9 mouse cellular contexts compared by ENCODE assay signal in genomic region chr10:67107017-67107761, GRCm38 (mm10). TPM values are rescaled to one million over a fixed set of nuclear protein-coding genes. Genes with fewer than 3 reads are reported as not detected.
DNase-seq lines count a peak whose midpoint lies in the region; ATAC-seq and TF ChIP-seq lines count a peak whose summit lies in the region.
"Had no signal": no experiment of that assay in that cellular context is flagged by ENCODE, and none has a peak within 500 bp of the region (broad histone marks: within the 10 kb centered on the region; RNA-seq: fewer than 3 reads in every experiment).

No protein-coding gene starts in this region.

- intact Hi-C loops in heart, postnatal 14 days (cut with DNase I) = loop anchor here (2.0 kb wide), 1 partner anchor 20 kb away; no protein-coding TSS in a partner anchor

- no peaks in the 10 kb centered on the region for H3K27me3 ChIP-seq in heart, embryonic 10.5 days (ENCODE audit: insufficient read depth, poor library complexity, severe bottlenecking)
- no peaks in the 10 kb centered on the region for H3K27me3 ChIP-seq in liver, embryonic 14.5 days (ENCODE audit: control insufficient read depth, insufficient read depth, low read length)
- no peaks in the 10 kb centered on the region for H3K27me3 ChIP-seq in liver, postnatal 0 days (ENCODE audit: insufficient read depth, low read length)
- H3K27me3 ChIP-seq in liver, embryonic 16.5 days (ENCODE audit: control insufficient read depth, insufficient read depth, low read depth, low read length) = no peaks in the 10 kb centered on the region
- no peaks in the 10 kb centered on the region for H3K27me3 ChIP-seq in forebrain, embryonic 11.5 days (ENCODE audit: control insufficient read depth, insufficient read depth, low read length)

- H3K9me3 ChIP-seq in heart, embryonic 10.5 days = no peaks in the 10 kb centered on the region
- H3K9me3 ChIP-seq in liver, embryonic 14.5 days (ENCODE audit: control insufficient read depth, low read length) = no peaks in the 10 kb centered on the region
- no peaks in the 10 kb centered on the region for H3K9me3 ChIP-seq in liver, postnatal 0 days (ENCODE audit: low read length)
- no peaks in the 10 kb centered on the region for H3K9me3 ChIP-seq in liver, embryonic 16.5 days (replicated peaks; ENCODE audit: control insufficient read depth, low read length)
- H3K9me3 ChIP-seq in forebrain, embryonic 11.5 days (ENCODE audit: control insufficient read depth, low read length) = no peaks in the 10 kb centered on the region

- ATAC-seq in liver, embryonic 14.5 days (ENCODE audit: insufficient read depth) = no peak
- no peak for ATAC-seq in liver, postnatal 0 days
- no peak for ATAC-seq in liver, embryonic 16.5 days (ENCODE audit: low read depth)
- ATAC-seq in forebrain, embryonic 11.5 days (replicated peaks; ENCODE audit: low FRiP score) = no peak
- ATAC-seq: forebrain, postnatal 0 days had no signal

- 0 out of 2 replicates have a peak overlapping the region, but pooled peaks have one; percentile 22 for H3K27ac ChIP-seq in heart, embryonic 10.5 days
- H3K27ac ChIP-seq in liver, embryonic 14.5 days = no peak overlapping the region
- no peak overlapping the region for H3K27ac ChIP-seq in liver, postnatal 0 days (ENCODE audit: low read depth)
- 0 out of 2 replicates have a peak overlapping the region, but pooled peaks have one; percentile 10 for H3K27ac ChIP-seq in liver, embryonic 16.5 days (ENCODE audit: low read length)
- H3K27ac ChIP-seq in forebrain, embryonic 11.5 days (ENCODE audit: low read depth, low read length) = no peak overlapping the region

- TF ChIP-seq CTCF in liver, embryonic 14.5 days (IDR thresholded peaks at IDR 0.05; ENCODE audit: low read depth) = no peak
- no peak for TF ChIP-seq CTCF in liver, postnatal 0 days (IDR thresholded peaks at IDR 0.05; ENCODE audit: low read depth)

- 75% methylated on average over 9 of the region's 9 CpGs for WGBS in heart, embryonic 10.5 days
- WGBS in liver, embryonic 14.5 days (ENCODE audit: insufficient replicate concordance) = 65% methylated on average over 9 of the region's 9 CpGs
- WGBS in liver, postnatal 0 days (ENCODE audit: insufficient replicate concordance) = 69% methylated on average over 9 of the region's 9 CpGs
- WGBS in liver, embryonic 16.5 days (ENCODE audit: insufficient replicate concordance) = 63% methylated on average over 9 of the region's 9 CpGs
- WGBS in forebrain, embryonic 11.5 days = 67% methylated on average over 9 of the region's 9 CpGs

- H3K4me3 ChIP-seq in heart, embryonic 10.5 days = no peak overlapping the region
- H3K4me3 ChIP-seq in liver, embryonic 14.5 days (ENCODE audit: insufficient read depth in 1 of 2, low read depth in 2 of 2, low read length in 2 of 2) = no peak overlapping the region
- H3K4me3 ChIP-seq in liver, postnatal 0 days (ENCODE audit: low read depth, low read length) = no peak overlapping the region
- no peak overlapping the region for H3K4me3 ChIP-seq in liver, embryonic 16.5 days (ENCODE audit: low read depth, low read length)
- H3K4me3 ChIP-seq in forebrain, embryonic 11.5 days (ENCODE audit: low read depth, low read length) = no peak overlapping the region

- H3K9ac ChIP-seq in liver, embryonic 14.5 days (replicated peaks) = no peak overlapping the region
- H3K9ac ChIP-seq in liver, postnatal 0 days (replicated peaks) = no peak overlapping the region
- no peak overlapping the region for H3K9ac ChIP-seq in liver, embryonic 16.5 days (ENCODE audit: low read depth, low read length)
- H3K9ac ChIP-seq in forebrain, embryonic 11.5 days (ENCODE audit: low read length) = no peak overlapping the region
- H3K9ac ChIP-seq: forebrain, postnatal 0 days had no signal

- no peak for DNase-seq in heart, embryonic 10.5 days (ENCODE audit: low spot score)
- no peak for DNase-seq in heart, postnatal 14 days
- no peak for DNase-seq in liver, embryonic 14.5 days (ENCODE audit: low read depth in 3 of 3, low spot score in 3 of 3)
- no peak for DNase-seq in liver, postnatal 0 days
- DNase-seq in brain, adult 2 months (ENCODE audit: low read depth, low spot score) = peak; percentile 43
- no peak for DNase-seq in forebrain, embryonic 11.5 days (ENCODE audit: low spot score)
- DNase-seq: forebrain, postnatal 0 days; left cerebral cortex, postnatal 4 days had no signal

- H3K4me2 ChIP-seq in liver, embryonic 14.5 days (ENCODE audit: low read depth) = 0 out of 2 replicates have a peak overlapping the region, but pooled peaks have one; percentile 3
- H3K4me2 ChIP-seq in liver, postnatal 0 days (ENCODE audit: low read depth, low read length) = no peak overlapping the region
- no peak overlapping the region for H3K4me2 ChIP-seq in liver, embryonic 16.5 days (ENCODE audit: low read depth, low read length)
- no peak overlapping the region for H3K4me2 ChIP-seq in forebrain, embryonic 11.5 days (ENCODE audit: low read depth, low read length, severe bottlenecking)

- no peak for TF ChIP-seq EP300 in liver, embryonic 14.5 days (IDR thresholded peaks at IDR 0.05; ENCODE audit: low read depth)
- TF ChIP-seq EP300 in liver, postnatal 0 days (IDR thresholded peaks at IDR 0.05; ENCODE audit: low read depth) = no peak

- H3K4me1 ChIP-seq in heart, embryonic 10.5 days = peaks cover 90% of the 10 kb centered on the region
- peaks cover 5 to 49% of the 10 kb centered on the region in 2 experiments for H3K4me1 ChIP-seq in liver, embryonic 14.5 days (replicated peaks; ENCODE audit: control insufficient read depth in 2 of 2, insufficient read depth in 2 of 2, low read length in 1 of 2)
- H3K4me1 ChIP-seq in liver, postnatal 0 days (ENCODE audit: insufficient read depth) = peaks cover 54% of the 10 kb centered on the region
- peaks cover 35% of the 10 kb centered on the region for H3K4me1 ChIP-seq in liver, embryonic 16.5 days (ENCODE audit: control insufficient read depth, low read depth, low read length)
- H3K4me1 ChIP-seq in forebrain, embryonic 11.5 days (replicated peaks; ENCODE audit: control insufficient read depth, insufficient read depth, low read length) = peaks cover 16% of the 10 kb centered on the region

- H3K36me3 ChIP-seq in heart, embryonic 10.5 days = no peaks in the 10 kb centered on the region
- H3K36me3 ChIP-seq in liver, embryonic 14.5 days (replicated peaks; ENCODE audit: control insufficient read depth, insufficient read depth, low read depth) = no peaks in the 10 kb centered on the region
- H3K36me3 ChIP-seq in liver, postnatal 0 days (replicated peaks; ENCODE audit: insufficient read depth, low read length) = 0 out of 2 replicates have a peak, but pooled peaks cover 2% of the 10 kb centered on the region
- no peaks in the 10 kb centered on the region for H3K36me3 ChIP-seq in liver, embryonic 16.5 days (ENCODE audit: control insufficient read depth, insufficient read depth)
- no peaks in the 10 kb centered on the region for H3K36me3 ChIP-seq in forebrain, embryonic 11.5 days (ENCODE audit: control insufficient read depth, insufficient read depth, low read length)

RNA-seq across cellular contexts. Expression of gene Reep3, which starts 10.4 kb away (rescaled TPM):
- polyA plus RNA-seq in heart, embryonic 10.5 days (2016; fragmentation: Nextera tagmentation; extraction: Ambion mirVana) = 21.2 and 26.1 TPM in 2 replicates
- total RNA-seq in heart, postnatal 14 days (2021) = 10 to 100 TPM; 28.4 to 31.5 TPM
- 3.2 and 3.9 TPM in 2 replicates for polyA plus RNA-seq in liver, embryonic 14.5 days (2012; rRNA removed)
- polyA plus RNA-seq in liver, embryonic 14.5 days (2014; fragmentation: Nextera tagmentation; extraction: Ambion mirVana) = 5.1 and 5.4 TPM in 2 replicates
- polyA plus RNA-seq in liver, postnatal 0 days (2015; fragmentation: Nextera tagmentation; extraction: Ambion mirVana) = 18.5 and 19.6 TPM in 2 replicates
- 9.0 and 10.0 TPM in 2 replicates for polyA plus RNA-seq in liver, embryonic 16.5 days (2015; fragmentation: Nextera tagmentation; extraction: Ambion mirVana)
- polyA plus RNA-seq in forebrain, embryonic 11.5 days (2014; fragmentation: Nextera tagmentation; extraction: Ambion mirVana) = 44.6 and 48.4 TPM in 2 replicates

RNA-seq across cellular contexts. Expression of gene Jmjd1c, which starts 11.3 kb away (rescaled TPM):
- 27.8 and 30.4 TPM in 2 replicates for polyA plus RNA-seq in heart, embryonic 10.5 days (2016; fragmentation: Nextera tagmentation; extraction: Ambion mirVana)
- total RNA-seq in heart, postnatal 14 days (2021) = 10 to 100 TPM; 46.4 to 46.8 TPM
- 4.2 and 6.5 TPM in 2 replicates for polyA plus RNA-seq in liver, embryonic 14.5 days (2012; rRNA removed)
- 8.7 and 9.9 TPM in 2 replicates for polyA plus RNA-seq in liver, embryonic 14.5 days (2014; fragmentation: Nextera tagmentation; extraction: Ambion mirVana)
- 15.0 and 15.7 TPM in 2 replicates for polyA plus RNA-seq in liver, postnatal 0 days (2015; fragmentation: Nextera tagmentation; extraction: Ambion mirVana)
- 9.8 and 10.9 TPM in 2 replicates for polyA plus RNA-seq in liver, embryonic 16.5 days (2015; fragmentation: Nextera tagmentation; extraction: Ambion mirVana)
- 53.1 and 55.7 TPM in 2 replicates for polyA plus RNA-seq in forebrain, embryonic 11.5 days (2014; fragmentation: Nextera tagmentation; extraction: Ambion mirVana)

Comparison
In these comparisons a context has a peak if more than half of its experiments do, and no peak if none do; other contexts are left out.
1. H3K27ac ChIP-seq: peak in heart, embryonic 10.5 days (single experiment) and liver, embryonic 16.5 days (single experiment); none in liver, embryonic 14.5 days (single experiment), liver, postnatal 0 days (single experiment) and forebrain, embryonic 11.5 days (single experiment).